Comparison of ENCODE assay signal across 8 mouse cellular contexts in the genomic region with DNA sequence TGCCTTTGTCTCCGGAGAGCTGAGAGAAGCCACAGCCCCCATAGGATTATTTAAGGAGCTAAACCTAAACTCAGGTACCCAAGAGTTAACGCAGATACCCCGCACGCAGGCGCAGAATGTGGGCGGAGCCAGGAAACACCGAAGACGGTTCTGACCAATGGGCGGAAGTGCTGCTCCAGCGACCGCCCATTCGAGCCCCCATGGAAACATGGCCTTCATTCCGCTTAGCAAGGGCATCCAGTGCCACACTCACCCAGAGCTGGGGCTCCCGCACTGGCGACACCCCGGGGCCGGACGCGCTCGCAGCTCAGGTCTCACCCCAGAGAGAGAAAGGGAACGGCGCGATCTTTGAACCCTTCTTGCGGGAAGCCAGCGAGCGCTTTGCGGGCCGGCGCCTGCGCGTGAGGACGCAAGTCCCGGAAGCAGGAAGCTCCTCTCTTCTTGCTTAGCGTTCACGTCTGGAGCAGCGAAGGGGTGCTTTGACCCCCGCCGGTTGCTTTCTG. TPM values are rescaled to one million over a fixed set of nuclear protein-coding genes. Genes with fewer than 3 reads are reported as not detected.
A peak's percentile ranks its signal among the peaks of the same experiment; 100 is the strongest.
DNase-seq lines count a peak whose midpoint lies in the region; ATAC-seq lines count a peak whose summit lies in the region.

A gene (minus strand): TSS at position 390 of the 503 bp plus-strand sequence.

- no peaks in the 10 kb centered on the region for H3K9me3 ChIP-seq in intestine, embryonic 14.5 days (ENCODE audit: control insufficient read depth, low read length)

- H3K4me3 ChIP-seq in intestine, embryonic 14.5 days (ENCODE audit: low read depth, low read length): peak within 1 kb of the TSS; percentile 92

- peak within 1 kb of the TSS; percentile 89 for H3K4me2 ChIP-seq in intestine, embryonic 14.5 days (ENCODE audit: low read length)

- intact Hi-C loops in left cerebral cortex, postnatal 14 days (cut with DNase I): loop anchor here (2.0 kb wide), 1 partner anchor 15 kb away; a partner anchor contains a TSS

- DNase-seq in adrenal gland, adult 18-20 months (ENCODE audit: low spot score in 2 of 2): peak; percentile 88 to 90
- peak; percentile 96 for DNase-seq in embryo, embryonic 11 days
- DNase-seq in gastrocnemius, postnatal 25 days: peak; percentile 90
- peak; percentile 97 for DNase-seq in intestine, embryonic 14.5 days (ENCODE audit: low spot score)
- DNase-seq in left cerebral cortex, postnatal 14 days (ENCODE audit: low spot score in 2 of 2): peak; percentile 93 to 95
- peak; percentile 92 for DNase-seq in mesoderm, embryonic 11.5 days (ENCODE audit: low read depth, low spot score)
- peak; percentile 93 for DNase-seq in right cerebral cortex, postnatal 36 days (ENCODE audit: low spot score in 2 of 2)
- peak; percentile 94 for DNase-seq in yolk sac, embryonic 10.5 days (ENCODE audit: low spot score)

- H3K27ac ChIP-seq in intestine, embryonic 14.5 days (ENCODE audit: low read depth): peak within 1 kb of the TSS; percentile 82

- peak; percentile 91 for ATAC-seq in intestine, embryonic 14.5 days (replicated peaks; ENCODE audit: low FRiP score, low TSS enrichment, low read depth)

- H3K4me1 ChIP-seq in intestine, embryonic 14.5 days (replicated peaks; ENCODE audit: control insufficient read depth, insufficient read depth, low read length): peaks cover 10% of the 10 kb centered on the region

- 0 out of 2 replicates have a peak, but pooled peaks cover 5% of the 10 kb centered on the region for H3K36me3 ChIP-seq in intestine, embryonic 14.5 days (ENCODE audit: control insufficient read depth, insufficient read depth, low read length)

- under 1% methylated on average over 38 of the region's 38 CpGs for WGBS in intestine, embryonic 14.5 days

- peak within 1 kb of the TSS; percentile 82 for H3K9ac ChIP-seq in intestine, embryonic 14.5 days (ENCODE audit: low read length)

- no peaks in the 10 kb centered on the region for H3K27me3 ChIP-seq in intestine, embryonic 14.5 days (replicated peaks; ENCODE audit: control insufficient read depth, insufficient read depth, low read length)

RNA-seq across cellular contexts. Expression of the gene that starts here (rescaled TPM):
- total RNA-seq in adrenal gland, adult 18-20 months (2021): 1 to 10 TPM; 4.2 to 5.4 TPM
- 1 to 10 TPM; 3.6 to 3.9 TPM for total RNA-seq in gastrocnemius, postnatal 25 days (2021)
- 12.3 and 13.0 TPM in 2 replicates for polyA plus RNA-seq in intestine, embryonic 14.5 days (2014; fragmentation: Nextera tagmentation; extraction: Ambion mirVana)
- total RNA-seq in left cerebral cortex, postnatal 14 days (2021): 10 to 100 TPM; 10.1 to 10.4 TPM

Comparison
In these comparisons a context has a peak if more than half of its experiments do, and no peak if none do; other contexts are left out.
1. Peak in every context shown above with its lines: DNase-seq, ATAC-seq, H3K4me3 ChIP-seq and H3K27ac ChIP-seq.